Mouse (Mus musculus) lung, adult 2 months (tissue): ENCODE results near the gene Larp4b.

Source experiments
- CTCF ChIP-seq: fragments of 200-500 bp; IDR thresholded peaks from 2 replicates; pipeline ENCODE4 v1.5.1; 2011; ENCODE audit warnings: mild to moderate bottlenecking, low read length, control low read depth; ENCODE audit not compliant: insufficient read depth
- POLR2A ChIP-seq: fragments of 200-500 bp; IDR thresholded peaks from 2 replicates; pipeline ENCODE4 v1.6.1; 2011; ENCODE audit warnings: low read depth, mild to moderate bottlenecking, control low read depth, low read length, borderline replicate concordance; ENCODE audit errors: extremely low read depth

GRCm38 (mm10) chr13:9128707-9129314 is 35.1 kb downstream of the Larp4b start:
- TF ChIP-seq POLR2A, result no peak
- no peak for TF ChIP-seq CTCF
